Mouse (Mus musculus) NIH3T3 (cell line): ENCODE measurements around the gene Gm17535.
"Not testable (repeated sequence)": the region's sequence is repeated elsewhere in the genome, so short reads cannot be mapped to it uniquely, and the experiment has no call there.

ENCODE experiments used
- DNase-seq: peaks from one replicate; pipeline ENCODE4 v3.0.0-alpha.2; 2012; ENCODE audit warnings: low read depth

Gm17535 gene

DNA sequence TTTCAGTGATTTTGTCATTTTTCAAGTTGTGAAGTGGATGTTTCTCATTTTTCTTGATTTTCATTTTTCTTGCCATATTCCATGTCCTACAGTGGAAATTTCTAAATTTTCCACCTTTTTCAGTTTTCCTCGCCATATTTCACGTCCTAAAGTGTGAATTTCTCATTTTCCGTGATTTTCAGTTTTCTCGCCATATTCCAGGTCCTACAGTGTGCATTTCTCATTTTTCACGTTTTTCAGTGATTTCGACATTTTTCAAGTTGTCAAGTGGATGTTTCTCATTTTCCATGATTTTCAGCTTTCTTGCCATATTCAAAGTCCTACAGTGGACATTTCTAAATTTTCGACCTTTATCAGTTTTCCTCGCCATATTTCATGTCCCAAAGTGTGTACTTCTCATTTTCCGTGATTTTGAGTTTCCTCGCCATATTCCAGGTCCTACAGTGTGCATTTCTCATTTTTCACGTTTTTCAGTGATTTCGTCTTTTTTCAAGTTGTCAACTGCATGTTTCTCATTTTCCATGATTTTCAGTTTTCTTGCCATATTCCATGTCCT is 9.4 kb upstream of the Gm17535 start, which contains the start of gene Gm10717:
Gm10717 (plus strand) TSS at position 506 of the 556 bp plus-strand sequence.
- not testable (repeated sequence) for DNase-seq

DNA sequence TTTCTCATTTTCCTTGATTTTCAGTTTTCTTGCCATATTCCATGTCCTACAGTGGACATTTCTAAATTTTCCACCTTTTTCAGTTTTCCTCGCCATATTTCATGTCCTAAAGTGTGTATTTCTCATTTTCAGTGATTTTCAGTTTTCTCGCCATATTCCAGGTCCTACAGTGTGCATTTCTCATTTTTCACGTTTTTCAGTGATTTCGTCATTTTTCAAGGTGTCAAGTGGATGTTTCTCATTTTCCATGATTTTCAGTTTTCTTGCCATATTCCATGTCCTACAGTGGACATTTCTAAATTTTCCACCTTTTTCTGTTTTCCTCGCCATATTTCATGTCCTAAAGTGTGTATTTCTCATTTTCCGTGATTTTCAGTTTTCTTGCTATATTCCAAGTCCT is 8.7 kb upstream of the Gm17535 start:
- DNase-seq, result not testable (repeated sequence)

DNA sequence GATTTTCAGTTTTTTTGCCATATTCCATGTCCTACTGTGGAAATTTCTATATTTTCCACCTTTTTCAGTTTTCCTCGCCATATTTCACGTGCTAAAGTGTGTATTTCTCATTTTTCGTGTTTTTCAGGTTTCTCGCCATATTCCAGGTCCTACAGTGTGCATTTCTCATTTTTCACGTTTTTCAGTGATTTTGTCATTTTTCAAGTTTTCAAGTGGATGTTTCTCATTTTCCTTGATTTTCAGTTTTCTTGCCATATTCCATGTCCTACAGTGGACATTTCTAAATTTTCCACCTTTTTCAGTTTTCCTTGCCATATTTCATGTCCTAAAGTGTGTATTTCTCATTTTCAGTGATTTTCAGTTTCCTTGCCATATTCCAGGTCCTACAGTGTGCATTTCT is 8.3 kb upstream of the Gm17535 start:
- DNase-seq, result not testable (repeated sequence)

DNA sequence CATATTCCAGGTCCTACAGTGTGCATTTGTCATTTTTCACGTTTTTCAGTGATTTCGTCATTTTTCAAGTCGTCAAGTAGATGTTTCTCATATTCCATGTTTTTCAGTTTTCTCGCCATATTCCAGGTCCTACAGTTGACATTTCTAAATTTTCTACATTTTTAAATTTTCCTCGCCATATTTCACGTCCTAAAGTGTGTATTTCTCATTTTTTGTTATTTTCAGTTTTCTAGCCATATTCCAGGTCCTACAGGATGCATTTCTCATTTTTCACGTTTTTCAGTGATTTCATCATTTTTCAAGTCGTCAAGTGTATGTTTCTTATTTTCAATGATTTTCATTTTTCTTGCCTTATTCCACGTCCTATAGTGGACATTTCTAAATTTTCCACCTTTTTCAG is 7.7 kb upstream of the Gm17535 start:
- DNase-seq, result not testable (repeated sequence)

DNA sequence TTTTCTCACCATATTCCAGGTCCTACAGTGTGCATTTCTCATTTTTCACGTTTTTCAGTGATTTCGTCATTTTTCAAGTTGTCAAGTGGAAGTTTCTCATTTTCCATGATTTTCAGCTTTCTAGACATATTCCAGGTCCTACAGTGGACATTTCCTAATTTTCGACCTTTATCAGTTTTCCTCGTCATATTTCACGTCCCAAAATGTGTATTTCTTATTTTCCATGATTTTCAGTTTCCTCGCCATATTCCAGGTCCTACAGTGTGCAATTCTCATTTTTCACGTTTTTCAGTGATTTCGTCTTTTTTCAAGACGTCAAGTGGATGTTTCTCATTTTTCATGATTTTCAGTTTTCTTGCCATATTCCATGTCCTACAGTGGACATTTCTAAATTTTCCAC is 7.2 kb upstream of the Gm17535 start:
- peak; percentile 60 for DNase-seq

DNA sequence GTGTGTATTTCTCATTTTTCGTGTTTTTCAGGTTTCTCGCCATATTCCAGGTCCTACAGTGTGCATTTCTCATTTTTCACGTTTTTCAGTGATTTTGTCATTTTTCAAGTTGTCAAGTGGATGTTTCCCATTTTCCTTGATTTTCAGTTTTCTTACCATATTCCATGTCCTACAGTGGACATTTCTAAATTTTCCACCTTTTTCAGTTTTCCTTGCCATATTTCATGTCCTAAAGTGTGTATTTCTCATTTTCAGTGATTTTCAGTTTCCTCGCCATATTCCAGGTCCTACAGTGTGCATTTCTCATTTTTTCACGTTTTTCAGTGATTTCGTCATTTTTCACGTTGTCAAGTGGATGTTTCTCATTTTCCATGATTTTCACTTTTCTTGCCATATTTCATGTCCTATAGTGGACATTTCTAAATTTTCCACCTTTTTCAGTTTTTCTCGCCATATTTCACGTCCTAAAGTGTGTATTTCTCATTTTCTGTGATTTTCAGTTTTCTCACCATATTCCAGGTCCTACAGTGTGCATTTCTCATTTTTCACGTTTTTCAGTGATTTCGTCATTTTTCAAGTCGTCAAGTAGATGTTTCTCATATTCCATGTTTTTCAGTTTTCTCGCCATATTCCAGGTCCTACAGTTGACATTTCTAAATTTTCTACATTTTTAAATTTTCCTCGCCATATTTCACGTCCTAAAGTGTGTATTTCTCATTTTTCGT is 5.0 kb upstream of the Gm17535 start:
- DNase-seq, result not testable (repeated sequence)

DNA sequence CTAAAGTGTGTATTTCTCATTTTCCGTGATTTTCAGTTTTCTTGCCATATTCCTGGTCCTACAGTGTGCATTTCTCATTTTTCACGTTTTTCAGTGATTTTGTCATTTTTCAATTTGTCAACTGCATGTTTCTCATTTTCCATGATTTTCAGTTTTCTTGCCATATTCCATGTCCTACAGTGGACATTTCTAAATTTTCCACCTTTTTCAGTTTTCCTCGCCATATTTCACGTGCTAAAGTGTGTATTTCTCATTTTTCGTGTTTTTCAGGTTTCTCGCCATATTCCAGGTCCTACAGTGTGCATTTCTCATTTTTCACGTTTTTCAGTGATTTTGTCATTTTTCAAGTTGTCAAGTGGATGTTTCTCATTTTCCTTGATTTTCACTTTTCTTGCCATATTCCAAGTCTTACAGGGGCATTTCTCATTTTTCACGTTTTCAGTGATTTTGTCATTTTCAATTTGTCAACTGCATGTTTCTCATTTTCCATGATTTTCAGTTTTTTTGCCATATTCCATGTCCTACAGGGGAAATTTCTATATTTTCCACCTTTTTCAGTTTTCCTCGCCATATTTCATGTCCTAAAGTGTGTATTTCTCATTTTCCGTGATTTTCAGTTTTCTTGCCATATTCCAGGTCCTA is 3.6 kb upstream of the Gm17535 start:
- peak; percentile 82 for DNase-seq

DNA sequence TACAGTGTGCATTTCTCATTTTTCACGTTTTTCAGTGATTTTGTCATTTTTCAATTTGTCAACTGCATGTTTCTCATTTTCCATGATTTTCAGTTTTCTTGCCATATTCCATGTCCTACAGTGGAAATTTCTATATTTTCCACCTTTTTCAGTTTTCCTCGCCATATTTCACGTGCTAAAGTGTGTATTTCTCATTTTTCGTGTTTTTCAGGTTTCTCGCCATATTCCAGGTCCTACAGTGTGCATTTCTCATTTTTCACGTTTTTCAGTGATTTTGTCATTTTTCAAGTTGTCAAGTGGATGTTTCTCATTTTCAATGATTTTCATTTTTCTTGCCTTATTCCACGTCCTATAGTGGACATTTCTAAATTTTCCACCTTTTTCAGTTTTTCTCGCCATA is 2.2 kb downstream of the Gm17535 start, which contains the start of gene Gm10715:
Gm10715 (plus strand) TSS at position 301 of the 400 bp plus-strand sequence.
- not testable (repeated sequence) for DNase-seq

DNA sequence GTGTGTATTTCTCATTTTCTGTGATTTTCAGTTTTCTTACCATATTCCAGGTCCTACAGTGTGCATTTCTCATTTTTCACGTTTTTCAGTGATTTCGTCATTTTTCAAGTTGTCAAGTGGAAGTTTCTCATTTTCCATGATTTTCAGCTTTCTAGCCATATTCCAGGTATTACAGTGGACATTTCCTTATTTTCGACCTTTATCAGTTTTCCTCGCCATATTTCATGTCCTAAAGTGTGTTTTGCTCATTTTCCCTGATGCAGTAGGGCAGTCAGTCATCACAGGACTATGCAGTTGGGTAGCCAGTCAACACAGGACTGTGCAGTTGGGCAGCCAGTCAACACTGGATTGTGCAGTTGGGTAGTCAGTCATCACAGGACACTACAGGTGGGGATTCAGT is 3.8 kb downstream of the Gm17535 start:
- DNase-seq, result not testable (repeated sequence)
